Mouse (Mus musculus) gonadal fat pad, adult 2 months (tissue): Measurements from ENCODE around the gene Dlgap1. TPM values are rescaled to one million over a fixed set of nuclear protein-coding genes. Genes with fewer than 3 reads are reported as not detected.

ENCODE experiments used
- DNase-seq: peaks from one replicate; pipeline ENCODE4 v3.0.0-alpha.2; 2012; ENCODE audit warnings: low read depth
- polyA plus RNA-seq: library from polyadenylated mRNA; depleted of rRNA; stranded (reverse); fragments of >200 nt; gene quantifications from 2 replicates; pipeline ENCODE4 v1.2.3, GENCODE M21; 2012

Dlgap1 gene
- polyA plus RNA-seq, 1 experiment = 5.4 TPM

GRCm38 (mm10) chr17:70341230-70341629, 372.4 kb downstream of the Dlgap1 start:
- DNase-seq = no peak

GRCm38 (mm10) chr17:70341920-70342319, 373.0 kb downstream of the Dlgap1 start:
- DNase-seq = no peak

- no peak for DNase-seq
These were observed 378.5 kb downstream of the Dlgap1 start for GRCm38 (mm10) chr17:70347403-70347802.

- DNase-seq = no peak
These were observed 394.7 kb downstream of the Dlgap1 start for GRCm38 (mm10) chr17:70363561-70363960.

- DNase-seq = no peak
These were observed 395.1 kb downstream of the Dlgap1 start for GRCm38 (mm10) chr17:70363971-70364370.

DNA sequence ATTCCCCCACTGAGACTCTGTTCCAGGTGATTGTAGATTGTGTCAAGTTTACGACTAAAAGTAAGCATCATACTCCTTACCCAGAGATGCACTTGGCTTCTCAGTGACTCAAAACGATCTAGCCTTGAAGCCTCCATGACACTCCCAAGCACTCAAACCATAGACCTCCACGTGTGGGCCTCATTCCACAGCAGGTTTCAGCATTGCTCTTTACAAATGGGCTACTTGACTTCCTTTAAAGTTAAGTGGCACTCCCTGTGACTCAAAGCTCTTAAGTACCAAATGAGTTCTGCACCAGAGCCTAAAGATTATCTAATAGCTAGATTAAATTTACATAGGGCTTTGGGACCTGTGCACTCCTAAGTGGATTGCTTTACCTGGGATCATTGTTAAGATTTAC, 400.3 kb downstream of the Dlgap1 start:
- DNase-seq = no peak

GRCm38 (mm10) chr17:70377020-70377419, 408.1 kb downstream of the Dlgap1 start:
- no peak for DNase-seq

GRCm38 (mm10) chr17:70388447-70388846, 419.6 kb downstream of the Dlgap1 start:
- DNase-seq = no peak

- DNase-seq = no peak
These were observed 428.3 kb downstream of the Dlgap1 start for GRCm38 (mm10) chr17:70397220-70397619.

DNA sequence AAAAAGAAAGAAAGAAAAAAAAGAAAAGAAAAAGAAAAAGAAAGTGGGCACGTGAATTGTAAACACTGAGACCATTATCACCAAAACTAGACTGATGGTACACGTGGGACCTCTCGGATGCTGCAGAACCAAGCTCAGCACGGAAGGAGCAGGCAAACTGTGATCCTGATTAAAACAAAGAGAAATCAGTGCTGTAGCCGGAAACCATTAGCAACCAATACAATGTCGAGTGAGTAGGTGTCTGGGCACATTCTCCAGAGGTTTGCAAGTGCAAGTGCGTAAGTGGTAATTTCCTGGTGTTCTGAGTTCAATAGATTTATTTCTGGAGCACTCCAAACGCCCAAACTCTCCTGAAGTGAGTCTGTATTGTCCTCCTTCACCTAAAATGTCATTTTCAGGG, 428.8 kb downstream of the Dlgap1 start:
- DNase-seq = no peak

- no peak for DNase-seq
These were observed 433.0 kb downstream of the Dlgap1 start for GRCm38 (mm10) chr17:70401909-70402308.

- no peak for DNase-seq
These were observed 434.9 kb downstream of the Dlgap1 start for GRCm38 (mm10) chr17:70403750-70404149.

GRCm38 (mm10) chr17:70414202-70414601, 445.3 kb downstream of the Dlgap1 start:
- DNase-seq = no peak

DNA sequence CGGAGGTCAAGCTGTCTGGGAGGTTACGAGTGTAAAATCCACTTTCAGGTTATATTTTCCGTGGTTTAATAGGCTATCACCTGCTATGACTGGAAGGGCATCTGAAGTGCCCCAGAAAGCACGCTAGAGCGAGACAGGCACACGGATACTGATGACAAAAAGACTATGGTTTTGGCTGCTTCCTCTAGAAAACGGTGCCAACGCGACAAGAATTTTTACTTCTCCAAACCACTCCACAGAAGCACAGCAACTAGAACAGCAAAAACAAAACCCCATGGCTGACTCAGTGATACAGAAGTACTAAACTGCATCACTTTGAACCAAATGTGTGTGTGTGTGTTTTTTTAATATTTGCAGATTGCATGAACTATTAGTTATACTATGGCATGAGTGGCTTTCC, 459.0 kb downstream of the Dlgap1 start:
- no peak for DNase-seq

DNA sequence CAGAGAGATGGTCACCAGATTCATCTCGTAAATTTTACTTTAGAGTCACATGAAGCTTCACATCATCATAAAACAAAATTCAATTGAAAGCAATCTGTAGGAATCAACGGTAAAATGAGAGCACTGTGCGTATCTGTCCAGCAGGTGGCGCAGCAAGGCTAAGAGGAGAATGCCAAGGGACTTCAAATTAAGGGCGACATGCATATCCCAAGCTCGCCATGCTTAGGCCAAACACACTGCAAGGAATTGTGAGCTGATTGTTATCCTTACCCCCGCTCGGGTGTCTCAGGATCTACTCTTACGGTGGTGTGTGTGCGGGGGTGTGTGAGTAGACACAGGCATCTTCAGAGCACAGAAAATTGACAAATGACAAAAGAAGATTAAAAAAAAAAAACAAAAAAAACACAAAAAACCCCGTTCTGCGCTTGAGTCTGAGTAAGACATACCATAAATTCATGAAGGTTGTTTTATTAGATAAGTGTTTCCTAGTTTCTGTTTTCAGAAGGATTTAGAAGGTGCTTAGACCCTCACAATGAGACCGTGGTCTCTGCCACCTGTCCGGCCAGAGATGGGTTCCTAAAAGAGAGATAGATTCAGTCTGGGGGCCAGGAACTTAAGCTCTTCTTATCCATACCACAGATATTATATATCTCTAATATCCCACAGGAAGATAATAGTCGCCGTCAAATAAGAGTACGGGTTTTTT, 461.0 kb downstream of the Dlgap1 start:
- DNase-seq = no peak

GRCm38 (mm10) chr17:70430452-70430787, 461.5 kb downstream of the Dlgap1 start:
- no peak for DNase-seq

- no peak for DNase-seq
These were observed 464.0 kb downstream of the Dlgap1 start for GRCm38 (mm10) chr17:70432834-70433233.

- no peak for DNase-seq
These were observed 465.7 kb downstream of the Dlgap1 start for GRCm38 (mm10) chr17:70434549-70434948.

DNA sequence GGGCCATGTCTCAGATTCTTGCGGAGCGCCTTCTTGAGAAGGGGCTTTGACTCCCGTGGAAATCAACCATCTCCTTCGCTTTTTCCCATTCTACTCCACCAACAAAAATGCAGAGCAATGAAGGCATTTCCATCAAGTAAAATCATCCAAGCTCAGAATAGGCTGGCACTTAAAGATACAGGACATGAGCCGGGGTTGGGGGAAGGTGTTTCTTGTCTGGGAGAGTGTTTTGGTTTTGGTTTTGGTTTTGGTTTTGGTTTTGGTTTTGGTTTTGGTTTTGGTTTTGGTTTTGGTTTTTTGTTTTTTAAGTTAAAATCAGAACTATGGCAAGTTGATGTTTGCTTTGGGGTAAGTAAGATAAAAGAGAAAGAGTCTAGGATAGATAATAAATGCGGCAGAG, 466.7 kb downstream of the Dlgap1 start:
- DNase-seq = no peak

GRCm38 (mm10) chr17:70437229-70437628, 468.4 kb downstream of the Dlgap1 start:
- no peak for DNase-seq

DNA sequence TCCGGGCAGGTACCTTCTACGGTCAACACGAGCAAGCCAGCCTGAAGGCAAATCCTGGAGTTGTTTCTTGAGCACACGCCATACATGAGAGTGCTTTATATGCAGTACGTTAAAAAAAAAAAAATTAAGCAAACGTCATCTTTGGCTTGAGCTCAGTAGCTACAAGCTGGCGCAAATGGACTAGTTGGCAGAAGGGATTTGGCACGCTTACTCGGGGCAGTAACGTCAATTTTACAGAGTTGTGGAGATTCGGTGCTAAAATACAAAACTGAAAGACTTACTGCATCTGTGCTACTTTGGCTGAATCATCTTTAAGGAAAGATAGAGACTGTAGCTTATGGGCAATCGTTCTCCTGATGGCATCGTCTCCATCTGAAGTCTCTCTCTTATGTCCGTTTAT, 474.1 kb downstream of the Dlgap1 start:
- DNase-seq = no peak

DNA sequence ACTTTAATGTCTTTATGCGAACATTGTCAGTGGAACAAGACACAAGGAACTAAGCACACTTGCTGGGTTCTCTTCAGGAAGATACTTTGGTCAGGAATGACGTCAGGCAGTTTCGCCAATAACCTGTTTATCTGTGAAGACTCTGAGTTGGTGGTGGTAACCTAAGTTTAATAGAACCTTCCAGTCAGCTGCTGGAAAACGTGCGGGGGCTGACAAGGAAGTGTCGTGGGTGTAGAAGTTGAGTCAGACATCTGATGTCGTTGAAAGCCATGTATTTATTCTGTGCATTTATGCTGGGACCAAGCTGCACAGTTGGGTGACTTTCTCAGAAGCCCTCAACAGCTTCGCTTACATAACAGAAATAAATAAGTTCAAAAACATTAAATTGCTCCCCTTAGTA, 477.6 kb downstream of the Dlgap1 start:
- no peak for DNase-seq

- DNase-seq = no peak
These were observed 486.2 kb downstream of the Dlgap1 start for GRCm38 (mm10) chr17:70455036-70455435.

DNA sequence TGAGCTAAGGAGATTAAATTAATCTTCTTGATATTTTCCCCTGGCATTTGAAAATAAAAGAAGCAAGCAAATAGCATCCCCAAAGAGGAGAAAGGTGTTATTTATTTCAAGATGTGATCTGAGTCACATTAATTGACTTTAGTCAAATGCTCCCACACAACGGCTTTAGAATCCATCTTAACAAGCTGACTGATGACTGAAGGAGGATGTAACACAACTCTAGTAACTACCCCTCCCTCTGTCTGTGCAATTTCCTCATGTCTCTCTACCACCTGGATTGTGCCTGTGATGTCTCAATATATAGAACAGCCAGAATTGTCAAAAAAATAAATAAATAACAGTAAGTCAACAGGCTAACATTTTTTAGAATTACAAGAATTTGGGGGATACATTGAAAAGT, 488.2 kb downstream of the Dlgap1 start:
- no peak for DNase-seq
